Mouse (Mus musculus): ENCODE results near the gene Ssr3. TPM values are rescaled to one million over a fixed set of nuclear protein-coding genes. Genes with fewer than 3 reads are reported as not detected.

Ssr3 gene
- total RNA-seq, 2 experiments from 2014 or later = 221 to 230 TPM

Other genes starting within 250 kb of the Ssr3 start
- 10 to 100 TPM; 14.3 to 18.0 TPM for gene Tiparp, start 135.8 kb upstream of the Ssr3 start, total RNA-seq (2021)

Measured in adrenal gland, postnatal 4 days (tissue).